Mouse (Mus musculus): ENCODE data around the gene Nyap2. TPM values are rescaled to one million over a fixed set of nuclear protein-coding genes. Genes with fewer than 3 reads are reported as not detected.

Gene Nyap2
- polyA plus RNA-seq, 1 experiment from 2014 or later: 0.19 TPM

DNA sequence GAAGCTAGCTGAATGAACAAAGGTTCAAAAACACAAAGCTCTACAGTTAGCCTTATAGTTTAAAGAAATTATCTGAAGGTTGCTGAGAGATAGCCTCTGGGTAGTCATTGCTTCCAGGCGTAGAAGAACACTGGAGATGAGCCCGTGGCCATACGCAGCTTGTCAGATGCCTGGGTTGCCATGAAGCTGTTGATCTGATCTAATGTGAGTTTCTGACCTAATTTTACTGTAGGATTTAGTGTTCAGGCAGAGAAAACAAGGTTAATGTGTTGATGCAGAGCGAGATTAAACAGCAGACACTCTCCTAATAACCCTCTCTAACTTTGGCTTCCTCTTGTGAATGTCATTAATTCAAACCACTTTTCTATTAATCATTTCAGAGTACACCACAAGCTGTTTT, 16.1 kb downstream of the Nyap2 start:
- Histone ChIP-seq H3K9ac (ENCODE audit: low read length) (no peak overlapping the region), H3K4me2 (replicated peaks; ENCODE audit: low read depth) (no peak overlapping the region), H3K9me3 (ENCODE audit: control insufficient read depth, low read length) (no peaks in the 10 kb centered on the region), H3K36me3 (ENCODE audit: control insufficient read depth, insufficient read depth, low read length) (no peaks in the 10 kb centered on the region), H3K4me1 (replicated peaks; ENCODE audit: control insufficient read depth, insufficient read depth) (no peaks in the 10 kb centered on the region), H3K4me3 (ENCODE audit: low read depth, low read length) (no peak overlapping the region), H3K27me3 (ENCODE audit: control insufficient read depth, insufficient read depth, low read length) (no peaks in the 10 kb centered on the region), H3K27ac (replicated peaks) (no peak overlapping the region)
- TF ChIP-seq EP300 (optimal IDR thresholded peaks at IDR 0.05) (no peak), CTCF (IDR thresholded peaks at IDR 0.05; ENCODE audit: low read depth) (no peak)
- ATAC-seq (ENCODE audit: low FRiP score, low TSS enrichment) (no peak), DNase-seq (ENCODE audit: low spot score) (no peak)
- WGBS: 76% methylated on average over 4 of the region's 4 CpGs

DNA sequence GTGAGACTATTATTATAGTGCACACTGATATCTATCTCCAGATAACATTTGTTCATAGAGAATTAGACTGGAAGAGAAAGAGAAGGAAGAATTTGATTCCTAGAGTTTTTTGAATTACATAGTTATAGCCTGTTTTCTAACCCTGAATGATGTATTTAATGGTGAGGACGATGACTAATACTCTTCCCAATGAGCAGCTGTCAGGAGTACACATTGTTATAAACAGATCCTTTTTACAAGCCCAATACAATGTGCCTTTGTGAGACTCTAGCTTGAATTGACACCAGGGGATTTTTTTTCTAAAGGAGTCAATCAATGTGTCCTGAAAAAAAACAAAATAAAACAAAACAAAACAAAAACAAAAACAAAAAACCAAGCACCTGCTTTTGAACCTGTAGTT, 22.2 kb downstream of the Nyap2 start:
- Histone ChIP-seq H3K9me3 (ENCODE audit: control insufficient read depth, low read length) (no peaks in the 10 kb centered on the region), H3K4me1 (replicated peaks; ENCODE audit: control insufficient read depth, insufficient read depth) (no peaks in the 10 kb centered on the region), H3K27ac (replicated peaks) (no peak overlapping the region), H3K27me3 (ENCODE audit: control insufficient read depth, insufficient read depth, low read length) (no peaks in the 10 kb centered on the region), H3K9ac (ENCODE audit: low read length) (no peak overlapping the region), H3K36me3 (ENCODE audit: control insufficient read depth, insufficient read depth, low read length) (no peaks in the 10 kb centered on the region), H3K4me3 (ENCODE audit: low read depth, low read length) (no peak overlapping the region), H3K4me2 (replicated peaks; ENCODE audit: low read depth) (no peak overlapping the region)
- 41% methylated on average over 1 of the region's 1 CpGs for WGBS
- DNase-seq (ENCODE audit: low spot score) (no peak), ATAC-seq (ENCODE audit: low FRiP score, low TSS enrichment) (no peak)
- TF ChIP-seq EP300 (optimal IDR thresholded peaks at IDR 0.05) (no peak), CTCF (IDR thresholded peaks at IDR 0.05; ENCODE audit: low read depth) (no peak)

DNA sequence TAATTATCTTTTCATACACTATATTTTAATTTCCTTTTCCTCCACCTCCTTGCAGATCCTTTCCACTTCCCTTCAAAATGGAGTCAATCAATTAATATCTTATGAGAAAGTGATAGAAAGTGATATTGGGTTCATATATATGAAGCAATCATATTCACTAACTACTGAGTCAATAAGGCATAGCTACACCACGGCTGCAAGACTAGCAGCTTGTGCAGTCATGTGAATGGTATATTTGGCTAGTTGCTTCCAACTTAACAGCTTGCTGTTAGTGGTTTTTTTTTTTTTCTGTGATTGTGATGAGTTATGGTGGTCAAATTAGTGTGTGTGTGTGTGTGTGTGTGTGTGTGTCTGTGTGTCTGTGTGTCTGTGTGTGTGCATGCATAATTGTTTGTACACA, 25.0 kb downstream of the Nyap2 start:
- H3K4me3 ChIP-seq (ENCODE audit: low read depth, low read length): no peak overlapping the region
- H3K9me3 ChIP-seq (ENCODE audit: control insufficient read depth, low read length): no peaks in the 10 kb centered on the region
- H3K27ac ChIP-seq (replicated peaks): no peak overlapping the region
- TF ChIP-seq CTCF (IDR thresholded peaks at IDR 0.05; ENCODE audit: low read depth): no peak
- TF ChIP-seq EP300 (optimal IDR thresholded peaks at IDR 0.05): no peak
- H3K27me3 ChIP-seq (ENCODE audit: control insufficient read depth, insufficient read depth, low read length): no peaks in the 10 kb centered on the region
- no peaks in the 10 kb centered on the region for H3K36me3 ChIP-seq (ENCODE audit: control insufficient read depth, insufficient read depth, low read length)
- DNase-seq (ENCODE audit: low spot score) (no peak), ATAC-seq (ENCODE audit: low FRiP score, low TSS enrichment) (no peak)
- no peak overlapping the region for H3K9ac ChIP-seq (ENCODE audit: low read length)
- H3K4me1 ChIP-seq (replicated peaks; ENCODE audit: control insufficient read depth, insufficient read depth): no peaks in the 10 kb centered on the region
- WGBS: 82% methylated on average over 1 of the region's 1 CpGs
- no peak overlapping the region for H3K4me2 ChIP-seq (replicated peaks; ENCODE audit: low read depth)

DNA sequence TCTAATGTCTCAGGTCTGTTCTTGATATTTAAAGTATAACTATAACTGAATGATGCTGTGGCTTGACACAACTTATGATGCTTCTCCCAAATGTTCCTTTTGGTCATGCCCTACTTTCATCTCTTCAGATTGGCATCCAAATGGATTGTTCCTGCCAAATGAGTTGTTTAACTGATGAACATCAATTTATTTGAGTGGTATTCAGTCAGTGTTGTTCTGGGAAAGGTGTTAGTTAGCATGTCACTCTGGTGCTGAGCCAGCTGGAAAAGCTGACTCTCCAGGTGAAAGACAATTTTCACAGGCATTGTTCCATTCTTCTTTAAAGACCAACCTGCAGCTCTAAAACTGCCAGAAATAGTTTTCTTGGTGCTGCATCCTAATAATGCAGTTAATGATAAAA, 43.0 kb downstream of the Nyap2 start:
- Histone ChIP-seq H3K4me3 (ENCODE audit: low read depth, low read length) (no peak overlapping the region), H3K4me1 (replicated peaks; ENCODE audit: control insufficient read depth, insufficient read depth) (no peaks in the 10 kb centered on the region), H3K27me3 (ENCODE audit: control insufficient read depth, insufficient read depth, low read length) (no peaks in the 10 kb centered on the region), H3K36me3 (ENCODE audit: control insufficient read depth, insufficient read depth, low read length) (no peaks in the 10 kb centered on the region), H3K27ac (replicated peaks) (no peak overlapping the region), H3K9me3 (ENCODE audit: control insufficient read depth, low read length) (no peaks in the 10 kb centered on the region), H3K4me2 (replicated peaks; ENCODE audit: low read depth) (no peak overlapping the region), H3K9ac (ENCODE audit: low read length) (no peak overlapping the region)
- DNase-seq (ENCODE audit: low spot score) (no peak), ATAC-seq (ENCODE audit: low FRiP score, low TSS enrichment) (no peak)
- TF ChIP-seq EP300 (optimal IDR thresholded peaks at IDR 0.05) (no peak), CTCF (IDR thresholded peaks at IDR 0.05; ENCODE audit: low read depth) (no peak)

DNA sequence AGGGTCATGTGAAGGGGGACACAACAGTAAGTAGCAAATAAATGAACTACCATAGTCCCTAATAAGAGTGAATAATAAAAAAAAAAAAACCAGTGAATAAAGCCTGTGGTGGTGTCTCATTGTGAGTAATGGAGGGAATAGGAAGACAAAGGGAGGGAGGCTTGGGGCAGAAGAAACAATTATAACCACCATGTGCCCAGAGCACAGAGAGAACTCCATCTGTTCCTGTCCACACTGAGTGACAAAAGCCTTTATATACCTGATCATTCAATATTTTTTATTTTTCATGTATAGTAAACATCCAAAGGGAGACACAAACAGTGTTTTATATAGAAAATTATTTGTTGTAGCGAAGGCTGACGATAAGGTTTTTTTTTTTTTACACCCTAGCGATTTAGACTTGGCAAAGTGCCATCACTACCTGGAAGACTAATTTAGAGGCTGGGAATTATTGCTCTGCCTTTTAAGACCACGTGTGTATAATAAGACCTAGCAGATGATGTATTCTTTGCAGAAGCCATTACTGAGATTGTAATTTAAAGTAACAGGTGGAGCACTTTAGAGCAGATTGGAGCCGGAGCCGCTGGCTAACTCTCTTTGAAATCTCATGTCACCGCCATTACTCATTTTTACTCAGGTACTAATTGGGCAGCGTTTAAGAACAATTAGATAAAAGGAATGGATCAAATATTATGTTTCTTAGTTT, 55.4 kb downstream of the Nyap2 start:
- TF ChIP-seq EP300 (optimal IDR thresholded peaks at IDR 0.05): no peak
- no peak for TF ChIP-seq CTCF (IDR thresholded peaks at IDR 0.05; ENCODE audit: low read depth)
- DNase-seq (ENCODE audit: low spot score) (no peak), ATAC-seq (ENCODE audit: low FRiP score, low TSS enrichment) (no peak)
- 65% methylated on average over 8 of the region's 8 CpGs for WGBS
- Histone ChIP-seq H3K27ac (replicated peaks) (no peak overlapping the region), H3K4me2 (replicated peaks; ENCODE audit: low read depth) (no peak overlapping the region), H3K4me1 (replicated peaks; ENCODE audit: control insufficient read depth, insufficient read depth) (no peaks in the 10 kb centered on the region), H3K9ac (ENCODE audit: low read length) (no peak overlapping the region), H3K27me3 (ENCODE audit: control insufficient read depth, insufficient read depth, low read length) (no peaks in the 10 kb centered on the region), H3K4me3 (ENCODE audit: low read depth, low read length) (no peak overlapping the region), H3K9me3 (ENCODE audit: control insufficient read depth, low read length) (no peaks in the 10 kb centered on the region), H3K36me3 (ENCODE audit: control insufficient read depth, insufficient read depth, low read length) (no peaks in the 10 kb centered on the region)

DNA sequence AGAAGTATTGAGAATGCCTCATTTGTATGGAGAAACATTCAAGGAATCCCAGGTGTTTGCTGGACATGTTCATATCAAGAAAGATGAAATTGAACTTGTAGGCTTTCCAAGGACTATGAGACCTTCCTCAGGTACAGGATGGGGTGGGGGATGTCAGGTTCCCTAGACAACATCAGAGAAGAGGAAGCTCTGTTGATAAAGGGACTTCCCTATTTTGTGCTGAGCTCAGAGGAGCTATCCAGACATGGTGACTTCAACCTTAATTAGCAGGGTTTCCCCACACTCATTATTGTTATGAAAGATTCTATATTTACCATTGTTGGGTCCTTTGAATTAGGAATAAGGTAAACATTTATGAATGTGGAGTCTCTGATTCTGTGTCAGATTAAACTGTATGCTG, 67.1 kb downstream of the Nyap2 start:
- H3K4me3 ChIP-seq (ENCODE audit: low read depth, low read length): no peak overlapping the region
- H3K36me3 ChIP-seq (ENCODE audit: control insufficient read depth, insufficient read depth, low read length): no peaks in the 10 kb centered on the region
- H3K4me1 ChIP-seq (replicated peaks; ENCODE audit: control insufficient read depth, insufficient read depth): no peaks in the 10 kb centered on the region
- no peaks in the 10 kb centered on the region for H3K27me3 ChIP-seq (ENCODE audit: control insufficient read depth, insufficient read depth, low read length)
- H3K9me3 ChIP-seq (ENCODE audit: control insufficient read depth, low read length): no peaks in the 10 kb centered on the region
- TF ChIP-seq EP300 (optimal IDR thresholded peaks at IDR 0.05): no peak
- no peak overlapping the region for H3K9ac ChIP-seq (ENCODE audit: low read length)
- ATAC-seq (ENCODE audit: low FRiP score, low TSS enrichment) (no peak), DNase-seq (ENCODE audit: low spot score) (no peak)
- no peak overlapping the region for H3K27ac ChIP-seq (replicated peaks)
- no peak overlapping the region for H3K4me2 ChIP-seq (replicated peaks; ENCODE audit: low read depth)

All from stomach, postnatal 0 days (tissue).